18 mouse cellular contexts compared by ENCODE assay signal in genomic region chr11:33110111-33110510, GRCm38 (mm10). TPM values are rescaled to one million over a fixed set of nuclear protein-coding genes. Genes with fewer than 3 reads are reported as not detected.
"Had no signal": no experiment of that assay in that cellular context is flagged by ENCODE, and none has a peak within 500 bp of the region (broad histone marks: within the 10 kb centered on the region; RNA-seq: fewer than 3 reads in every experiment).

No protein-coding gene starts in this region.

- H3K4me2 ChIP-seq: neural tube, embryonic 13.5 days; neural tube, embryonic 15.5 days; stomach, embryonic 15.5 days had no signal

- DNase-seq: retina, postnatal 1 day; right cerebral cortex, adult 18-20 months; right cerebral cortex, postnatal 14 days; right cerebral cortex, postnatal 25 days; right cerebral cortex, postnatal 4 days; spleen, adult 18-20 months; thymus, adult 18-20 months; thymus, adult 2 months; thymus, postnatal 14 days; thymus, postnatal 25 days; thymus, postnatal 36 days; thymus, postnatal 4 days had no signal

- H3K27ac ChIP-seq: neural tube, embryonic 13.5 days; neural tube, embryonic 15.5 days; stomach, embryonic 15.5 days; stomach, postnatal 0 days had no signal

- H3K4me3 ChIP-seq: neural tube, embryonic 13.5 days; neural tube, embryonic 15.5 days; stomach, embryonic 15.5 days had no signal

- H3K27me3 ChIP-seq: neural tube, embryonic 15.5 days; stomach, embryonic 15.5 days had no signal

- H3K4me1 ChIP-seq: neural tube, embryonic 13.5 days; neural tube, embryonic 15.5 days; stomach, embryonic 15.5 days had no signal

- H3K9me3 ChIP-seq: neural tube, embryonic 13.5 days; neural tube, embryonic 15.5 days; stomach, embryonic 15.5 days had no signal

- H3K36me3 ChIP-seq: neural tube, embryonic 13.5 days; neural tube, embryonic 15.5 days; stomach, embryonic 15.5 days had no signal

- H3K9ac ChIP-seq: neural tube, embryonic 13.5 days; neural tube, embryonic 15.5 days; stomach, embryonic 15.5 days had no signal

RNA-seq across cellular contexts. Expression of gene Fgf18, which starts 37.1 kb away (rescaled TPM):
- total RNA-seq: neutrophil, adult 5-6 weeks had no signal
- polyA plus RNA-seq: small intestine, adult 2 months had no signal
